Mouse (Mus musculus): Measurements from ENCODE around the gene Xylb. TPM values are rescaled to one million over a fixed set of nuclear protein-coding genes. Genes with fewer than 3 reads are reported as not detected.

Xylb gene
- total RNA-seq, 2 experiments from 2014 or later = 4.1 to 4.4 TPM

Other genes starting within 250 kb of the Xylb start
- not detected in 2 replicates for gene Acaa1b, start 200.3 kb upstream of the Xylb start, total RNA-seq (2014; fragmentation: Nextera tagmentation)
- gene Acaa1b, start 200.3 kb upstream of the Xylb start, total RNA-seq (2017) = not detected in 2 replicates
- gene Gm47289, start 198.2 kb upstream of the Xylb start, total RNA-seq (2014; fragmentation: Nextera tagmentation) = not detected in 2 replicates
- not detected in 2 replicates for gene Gm47289, start 198.2 kb upstream of the Xylb start, total RNA-seq (2017)
- not detected in 2 replicates for gene Slc22a13, start 148.3 kb upstream of the Xylb start, total RNA-seq (2014; fragmentation: Nextera tagmentation)
- not detected in 2 replicates for gene Slc22a13, start 148.3 kb upstream of the Xylb start, total RNA-seq (2017)
- 27.5 and 28.0 TPM in 2 replicates for gene Oxsr1, start 35.0 kb upstream of the Xylb start, total RNA-seq (2014; fragmentation: Nextera tagmentation)
- gene Oxsr1, start 35.0 kb upstream of the Xylb start, total RNA-seq (2017) = 28.7 and 30.5 TPM in 2 replicates
- gene Acaa1a, start 17.7 kb upstream of the Xylb start, total RNA-seq (2014; fragmentation: Nextera tagmentation) = 26.4 and 40.6 TPM in 2 replicates
- 21.2 and 26.2 TPM in 2 replicates for gene Acaa1a, start 17.7 kb upstream of the Xylb start, total RNA-seq (2017)
- 31.1 and 47.6 TPM in 2 replicates for gene Myd88, start 16.0 kb upstream of the Xylb start, total RNA-seq (2014; fragmentation: Nextera tagmentation)
- gene Myd88, start 16.0 kb upstream of the Xylb start, total RNA-seq (2017) = 16.4 and 24.2 TPM in 2 replicates
- gene Slc22a14, start 8.2 kb downstream of the Xylb start, total RNA-seq (2014; fragmentation: Nextera tagmentation) = not detected in 2 replicates
- gene Slc22a14, start 8.2 kb downstream of the Xylb start, total RNA-seq (2017) = not detected in 2 replicates
- 2.0 and 2.9 TPM in 2 replicates for gene Acvr2b, start 44.7 kb downstream of the Xylb start, total RNA-seq (2014; fragmentation: Nextera tagmentation)
- gene Acvr2b, start 44.7 kb downstream of the Xylb start, total RNA-seq (2017) = 0.36 and 0.65 TPM in 2 replicates
- 10.4 and 17.7 TPM in 2 replicates for gene Exog, start 87.6 kb downstream of the Xylb start, total RNA-seq (2014; fragmentation: Nextera tagmentation)
- 4.2 and 4.6 TPM in 2 replicates for gene Exog, start 87.6 kb downstream of the Xylb start, total RNA-seq (2017)
- not detected in 2 replicates for gene Scn5a, start 221.6 kb downstream of the Xylb start, total RNA-seq (2014; fragmentation: Nextera tagmentation)
- gene Scn5a, start 221.6 kb downstream of the Xylb start, total RNA-seq (2017) = not detected in 2 replicates

Measured in granulocyte monocyte progenitor cell, adult 5-6 weeks (primary cell).